Mouse (Mus musculus) brain, embryonic 14.5 days (tissue): ENCODE measurements at regions not wholly inside any gene's neighbourhood (a gene's known extent, or its start where the extent isn't known, plus 50 kb on each side); places are given as distances from the start of the nearest gene placed in this dataset.

ENCODE experiments used
- CTCF ChIP-seq: fragments of 200-500 bp; IDR thresholded peaks from 2 replicates; pipeline ENCODE4 v1.5.1; 2012; ENCODE audit warnings: inconsistent platforms, mild to moderate bottlenecking, moderate library complexity, borderline replicate concordance; ENCODE audit not compliant: insufficient read depth, insufficient read length; ENCODE audit errors: extremely low read depth
- POLR2A ChIP-seq: fragments of 200-500 bp; IDR thresholded peaks from 2 replicates; pipeline ENCODE4 v1.6.1; 2012; ENCODE audit warnings: mild to moderate bottlenecking, inconsistent platforms, borderline replicate concordance; ENCODE audit not compliant: poor library complexity, insufficient read depth, insufficient read length, severe bottlenecking; ENCODE audit errors: extremely low read depth

DNA sequence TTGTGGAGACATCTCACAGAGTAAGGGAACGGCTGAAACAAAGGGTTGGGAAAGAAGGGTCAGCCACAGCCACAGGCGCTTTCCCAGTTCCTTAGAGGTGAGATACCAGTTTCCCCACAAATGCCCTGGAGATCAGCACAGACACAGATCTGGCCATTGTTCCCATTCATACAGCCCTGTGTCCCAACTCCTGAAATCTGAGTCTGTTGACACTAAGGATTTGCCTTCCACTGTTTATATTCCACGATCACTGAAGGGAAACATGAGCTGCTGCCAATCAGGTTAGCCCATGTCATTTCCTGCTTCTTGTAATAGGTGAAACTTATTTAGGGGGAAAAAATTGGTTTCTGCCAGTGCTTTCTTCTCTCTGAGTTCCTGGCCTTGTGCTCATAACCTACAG lies 78.5 kb upstream of the Zcchc2 start:
- TF ChIP-seq POLR2A = no peak
- no peak for TF ChIP-seq CTCF
